Mouse (Mus musculus): ENCODE data around the gene Gm4131.
A peak's percentile ranks its signal among the peaks of the same experiment; 100 is the strongest.
"Not testable (repeated sequence)": the region's sequence is repeated elsewhere in the genome, so short reads cannot be mapped to it uniquely, and the experiment has no call there.

Gm4131 gene

DNA sequence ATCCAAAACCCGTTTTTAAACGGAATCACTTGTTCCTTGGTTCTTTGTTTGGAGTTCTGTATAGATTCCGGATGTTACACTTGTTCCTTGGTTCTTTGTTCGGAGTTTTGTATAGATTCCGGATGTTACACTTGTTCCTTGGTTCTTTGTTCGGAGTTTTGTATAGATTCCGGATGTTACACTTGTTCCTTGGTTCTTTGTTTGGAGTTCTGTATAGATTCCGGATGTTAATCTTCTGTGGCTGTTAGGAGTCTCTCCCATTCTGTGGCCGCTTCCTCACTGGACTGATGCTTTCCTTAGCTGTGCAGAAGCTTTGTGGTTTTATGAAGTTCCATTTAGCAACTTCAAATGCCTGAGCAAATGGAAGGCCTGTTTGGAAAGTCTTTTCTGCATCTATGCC, at the start of gene Gm4131:
Gm4131 (minus strand) TSS at position 101 of the 400 bp plus-strand sequence.
- DNase-seq, result not testable (repeated sequence)

DNA sequence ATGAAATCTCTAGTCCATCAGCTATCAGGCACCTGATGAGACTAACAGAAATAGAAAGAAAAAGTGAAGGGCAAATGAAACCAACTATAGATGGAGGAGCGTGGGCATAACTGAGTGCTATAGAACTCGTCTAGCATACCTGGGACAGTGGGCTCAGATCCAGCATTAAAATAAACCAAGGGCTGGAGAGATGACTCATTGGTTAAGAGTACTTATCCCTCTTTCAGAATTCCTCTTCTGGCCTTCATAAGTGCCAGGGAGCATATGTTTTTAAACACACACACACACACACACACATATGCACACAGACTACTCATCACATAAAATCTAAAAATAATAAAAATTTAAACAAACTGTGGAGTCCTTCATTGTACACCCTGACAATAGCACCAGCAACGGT, 43.2 kb upstream of the Gm4131 start:
- no peak for DNase-seq

DNA sequence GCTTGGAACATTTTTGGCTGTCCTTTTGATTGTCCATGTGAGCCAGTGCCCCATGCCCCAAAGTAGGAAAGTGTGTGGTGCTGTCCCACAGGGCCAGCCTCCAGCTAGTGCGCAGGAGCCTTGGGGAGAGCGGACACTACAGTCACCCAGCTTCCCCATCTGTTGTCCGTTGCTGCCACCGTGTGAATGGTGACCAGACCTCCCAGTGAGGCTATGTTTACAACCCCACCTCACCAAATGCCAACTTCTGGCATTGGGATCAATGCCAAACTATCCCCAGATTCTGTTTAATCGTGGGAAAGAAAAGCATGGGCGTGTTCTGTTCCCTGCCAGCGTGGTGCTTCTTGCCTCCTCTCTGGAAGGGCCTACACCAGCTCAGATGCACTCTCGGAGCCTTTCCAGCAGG, 41.1 kb upstream of the Gm4131 start:
- DNase-seq, result peak; percentile 37

DNA sequence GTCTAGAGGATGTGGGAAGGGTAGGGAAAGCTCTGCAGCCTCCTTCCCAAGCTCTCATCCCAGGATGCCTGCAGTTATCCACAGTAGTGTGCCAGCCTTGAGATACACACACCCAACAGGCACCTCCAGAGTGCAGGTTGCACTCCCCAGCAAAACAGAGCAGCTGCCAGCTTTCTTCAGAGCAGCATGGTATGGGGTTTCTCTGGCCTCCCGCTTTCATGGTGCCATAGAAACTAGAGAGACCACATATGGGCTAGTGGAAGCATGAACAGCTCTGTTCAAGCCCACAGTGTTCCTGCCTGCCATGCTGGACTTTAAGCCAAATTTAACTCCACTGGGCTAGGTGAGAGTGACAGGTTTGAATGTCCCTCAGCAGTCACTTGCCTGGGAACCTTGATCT, 36.1 kb upstream of the Gm4131 start:
- no peak for DNase-seq

DNA sequence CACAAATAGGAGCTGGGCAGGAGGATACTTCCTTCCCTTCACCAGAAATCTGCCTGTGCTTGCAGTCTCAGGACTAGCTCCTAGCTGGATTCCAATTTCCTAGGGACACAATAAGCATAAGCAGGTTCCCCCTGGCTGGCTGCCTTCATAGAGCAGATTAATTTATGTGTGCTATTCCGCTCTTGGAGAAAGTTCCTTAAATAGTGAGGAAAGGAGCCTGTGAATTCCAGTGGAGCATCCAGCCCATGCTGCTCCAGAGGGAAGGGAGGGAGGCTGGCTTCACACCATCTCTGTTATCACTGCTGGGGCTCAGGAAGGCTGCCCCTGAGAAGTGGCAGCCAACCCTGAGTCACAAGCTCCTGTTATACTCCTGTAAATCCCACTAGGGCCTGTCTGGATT, 35.5 kb upstream of the Gm4131 start:
- peak; percentile 31 for DNase-seq

DNA sequence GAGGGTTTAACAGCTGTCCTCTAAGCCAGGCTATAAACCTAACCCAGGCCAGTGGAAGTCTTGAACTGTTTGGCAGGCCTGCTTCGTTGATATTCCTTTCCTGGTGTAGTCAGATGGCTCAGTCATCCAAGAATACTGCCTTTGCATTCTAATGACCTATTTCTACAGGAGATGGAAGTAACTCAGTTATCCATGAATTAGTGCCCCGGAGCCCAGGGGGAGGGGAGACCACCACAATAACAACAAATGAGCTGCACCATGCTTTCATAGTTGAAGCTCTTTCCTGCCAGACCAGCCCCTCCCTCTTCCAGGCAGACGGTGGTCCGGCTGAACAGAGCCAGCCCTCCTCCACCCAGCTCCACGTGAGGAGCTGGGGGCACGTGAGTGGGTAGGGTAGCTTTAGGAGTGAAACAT, 33.4 kb upstream of the Gm4131 start:
- no peak for DNase-seq

DNA sequence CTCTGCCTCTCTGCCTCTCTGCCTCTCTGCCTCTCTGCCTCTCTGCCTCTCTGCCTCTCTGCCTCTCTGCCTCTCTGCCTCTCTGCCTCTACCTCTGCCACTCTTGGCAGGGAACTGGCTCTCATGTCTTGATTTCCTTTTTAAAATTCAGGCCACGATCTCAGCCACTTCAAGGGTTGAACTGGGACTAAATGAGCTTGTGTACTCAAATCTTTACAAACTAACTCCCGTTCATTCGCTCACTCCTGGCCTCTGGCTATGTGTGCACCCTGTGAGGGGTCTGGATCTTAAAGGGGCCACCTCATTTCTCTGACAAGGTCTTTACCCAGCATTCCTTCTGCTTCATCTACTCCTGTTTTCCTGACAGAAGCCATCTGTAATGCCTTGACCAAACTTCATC, 18.6 kb upstream of the Gm4131 start:
- DNase-seq, result no peak

DNA sequence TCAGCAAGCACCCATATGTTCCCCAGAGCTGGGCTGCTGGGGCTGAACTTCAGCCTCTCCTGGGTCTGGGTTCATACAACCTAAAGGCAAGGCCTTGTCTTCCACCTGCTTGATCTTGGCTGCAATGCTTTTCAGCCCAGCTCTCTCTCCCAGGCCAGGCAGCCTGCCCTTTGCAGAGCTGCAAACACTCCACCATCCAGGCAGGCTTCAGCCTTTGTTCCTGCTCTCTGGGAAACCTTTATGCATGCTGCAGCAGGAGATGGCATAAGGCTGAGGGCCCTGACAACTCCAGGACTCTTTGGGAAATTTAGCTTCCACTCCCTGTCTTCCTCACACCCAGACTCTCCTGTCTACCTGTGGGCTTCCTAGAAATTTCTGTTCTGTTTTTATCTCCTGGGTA, 17.9 kb upstream of the Gm4131 start:
- DNase-seq, result no peak

DNA sequence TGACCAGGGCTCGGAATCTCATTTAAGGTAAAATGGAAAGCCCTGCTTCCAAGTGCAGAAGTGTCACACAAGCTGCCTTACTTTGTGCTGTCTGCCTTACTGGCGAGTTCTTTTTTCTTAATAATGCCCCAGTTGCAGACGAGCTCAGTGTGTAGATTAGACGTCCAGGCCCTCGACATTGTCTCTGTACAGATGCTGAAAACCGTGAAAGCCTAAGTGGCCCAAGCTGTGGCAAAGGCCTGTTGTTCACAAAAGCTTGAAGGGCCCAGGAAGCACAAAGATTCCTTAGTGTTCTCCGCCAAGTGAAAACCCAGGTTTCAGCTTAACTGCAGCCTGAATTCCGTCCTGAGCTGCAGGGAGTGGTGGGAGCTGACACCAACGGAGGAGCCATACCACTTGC, 15.0 kb upstream of the Gm4131 start:
- DNase-seq, result no peak

DNA sequence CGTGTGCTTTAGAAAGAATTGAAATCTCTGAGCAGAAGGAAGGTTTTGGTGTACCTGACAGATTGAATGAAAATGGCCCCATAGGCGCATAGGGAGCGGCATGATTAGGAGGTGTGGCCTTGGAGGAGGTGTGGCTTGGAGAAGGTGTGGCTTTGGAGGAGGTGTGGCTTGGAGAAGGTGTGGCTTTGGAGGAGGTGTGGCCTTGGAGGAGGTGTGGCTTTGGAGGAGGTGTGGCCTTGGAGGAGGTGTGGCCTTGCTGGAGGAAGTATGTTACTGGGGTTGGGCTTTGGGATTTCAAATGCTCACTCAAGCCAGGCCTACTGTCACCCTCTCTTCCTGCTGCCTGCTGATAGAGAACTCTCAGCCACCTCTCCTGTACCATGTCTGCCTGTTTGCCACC, 14.2 kb upstream of the Gm4131 start:
- DNase-seq, result no peak

DNA sequence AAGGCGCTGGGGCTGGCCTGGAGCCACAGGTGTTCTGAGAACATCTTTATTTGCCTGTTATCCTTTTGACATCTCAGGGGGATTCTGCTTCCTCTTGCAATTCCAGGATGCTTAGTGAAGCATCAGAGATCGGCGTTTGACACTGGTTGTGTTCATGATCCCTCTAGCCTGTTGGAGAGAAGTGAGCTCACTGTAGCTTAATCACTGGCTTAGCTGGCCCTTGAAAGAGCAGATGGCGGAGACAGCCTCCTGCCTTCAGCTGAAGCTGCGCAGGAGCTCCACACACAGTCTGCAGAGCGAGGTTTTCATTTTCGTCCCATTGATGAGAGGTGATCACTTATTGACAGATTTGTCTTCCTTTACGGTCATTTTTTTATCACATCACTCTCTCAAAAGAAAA, 9.1 kb upstream of the Gm4131 start:
- no peak for DNase-seq

DNA sequence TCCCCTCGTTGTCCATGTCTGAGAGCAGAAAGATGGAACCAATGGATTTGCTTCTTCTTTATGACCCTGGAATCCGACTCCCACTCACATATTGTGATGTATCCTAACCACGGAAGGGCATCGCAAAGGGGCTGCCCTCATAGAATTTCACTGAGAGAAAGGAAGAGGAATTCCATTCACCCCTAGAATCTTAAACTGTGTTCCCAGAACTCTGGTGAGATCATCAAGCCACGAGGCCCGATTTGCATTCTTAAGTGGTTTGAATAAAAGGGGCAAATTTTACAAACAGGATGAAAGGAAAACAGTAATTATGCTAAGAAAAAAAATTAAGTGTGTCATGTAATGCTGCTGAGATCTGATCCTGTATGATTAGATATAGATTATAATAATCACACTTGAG, 8.2 kb upstream of the Gm4131 start:
- no peak for DNase-seq

DNA sequence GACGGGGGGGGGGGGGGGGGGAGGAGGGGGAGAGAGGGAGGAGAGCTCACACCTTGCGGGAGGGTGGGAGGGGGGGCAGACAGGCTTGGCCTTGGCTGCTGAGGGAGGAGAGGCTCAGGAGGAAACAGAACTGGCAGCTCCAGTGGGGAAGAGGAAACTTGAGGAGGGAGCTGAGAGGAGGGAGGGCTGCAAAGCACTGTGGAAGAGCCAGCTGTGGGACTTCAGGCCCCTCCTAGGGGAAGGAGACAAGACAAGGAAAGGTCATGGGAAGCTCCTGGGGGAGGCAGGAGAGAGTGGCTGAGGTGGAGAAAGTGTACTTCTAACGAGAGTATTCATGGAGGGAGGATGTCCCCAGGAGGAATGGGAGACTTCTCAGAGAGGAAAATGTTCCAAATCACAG, 6.7 kb upstream of the Gm4131 start:
- DNase-seq, result no peak

DNA sequence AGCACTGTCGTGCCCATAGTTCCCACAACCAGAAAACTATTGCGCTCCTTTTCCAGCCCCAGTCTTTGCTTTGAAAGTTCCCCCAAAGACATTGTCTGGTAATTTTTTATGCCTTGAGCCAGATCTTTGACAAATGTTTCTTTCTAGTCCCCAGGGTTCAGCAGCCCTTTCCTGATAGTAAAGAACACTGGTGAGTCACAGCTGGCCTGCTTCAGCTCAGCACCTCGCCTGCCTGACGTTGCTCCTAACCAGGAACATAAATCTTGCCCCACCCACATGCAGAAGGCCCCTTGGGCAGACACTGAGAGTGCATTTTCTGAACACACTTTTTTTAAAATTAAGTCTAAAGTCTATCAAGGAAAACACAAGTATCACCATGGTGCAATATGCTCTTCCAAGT, 3.6 kb upstream of the Gm4131 start:
- DNase-seq, result no peak

DNA sequence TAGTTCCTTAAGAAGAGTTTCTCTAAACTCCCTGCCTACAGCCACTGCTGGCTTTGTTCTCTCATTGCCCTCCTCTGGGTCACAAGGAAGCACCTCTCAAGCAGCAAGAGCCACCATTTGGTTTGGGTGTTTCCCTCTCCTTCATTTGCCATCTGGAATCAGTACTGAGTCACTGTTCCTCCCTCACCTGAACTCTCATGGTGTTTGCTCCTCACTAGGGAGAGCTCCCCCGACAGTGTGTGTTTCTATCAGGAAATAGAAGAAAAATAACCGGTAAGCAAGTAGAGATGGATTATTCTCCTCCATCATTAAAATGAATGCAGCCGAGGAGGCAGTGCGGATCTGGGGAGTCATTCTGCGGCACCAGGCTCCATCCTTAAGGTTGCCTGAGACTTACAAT, 2.7 kb upstream of the Gm4131 start:
- no peak for DNase-seq

DNA sequence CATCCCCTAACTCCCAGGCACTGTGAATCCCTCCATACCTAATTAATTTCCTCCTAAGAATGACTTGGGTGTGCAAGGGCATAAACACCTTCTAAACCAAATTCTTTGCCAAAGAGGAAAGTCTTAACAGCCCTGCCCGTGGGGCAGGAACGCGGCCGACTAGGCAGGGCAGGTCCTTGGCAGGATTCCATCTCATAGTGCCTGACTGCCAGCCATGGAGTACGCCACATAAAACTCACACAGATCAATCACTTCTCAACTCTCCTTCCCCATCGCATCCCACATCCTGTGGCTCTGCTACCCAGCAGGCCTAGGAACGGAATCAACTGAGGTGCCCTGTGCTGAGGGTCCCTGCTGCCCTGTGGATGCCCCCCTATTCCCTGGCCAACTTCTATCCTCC, 3.0 kb downstream of the Gm4131 start:
- DNase-seq, result no peak

DNA sequence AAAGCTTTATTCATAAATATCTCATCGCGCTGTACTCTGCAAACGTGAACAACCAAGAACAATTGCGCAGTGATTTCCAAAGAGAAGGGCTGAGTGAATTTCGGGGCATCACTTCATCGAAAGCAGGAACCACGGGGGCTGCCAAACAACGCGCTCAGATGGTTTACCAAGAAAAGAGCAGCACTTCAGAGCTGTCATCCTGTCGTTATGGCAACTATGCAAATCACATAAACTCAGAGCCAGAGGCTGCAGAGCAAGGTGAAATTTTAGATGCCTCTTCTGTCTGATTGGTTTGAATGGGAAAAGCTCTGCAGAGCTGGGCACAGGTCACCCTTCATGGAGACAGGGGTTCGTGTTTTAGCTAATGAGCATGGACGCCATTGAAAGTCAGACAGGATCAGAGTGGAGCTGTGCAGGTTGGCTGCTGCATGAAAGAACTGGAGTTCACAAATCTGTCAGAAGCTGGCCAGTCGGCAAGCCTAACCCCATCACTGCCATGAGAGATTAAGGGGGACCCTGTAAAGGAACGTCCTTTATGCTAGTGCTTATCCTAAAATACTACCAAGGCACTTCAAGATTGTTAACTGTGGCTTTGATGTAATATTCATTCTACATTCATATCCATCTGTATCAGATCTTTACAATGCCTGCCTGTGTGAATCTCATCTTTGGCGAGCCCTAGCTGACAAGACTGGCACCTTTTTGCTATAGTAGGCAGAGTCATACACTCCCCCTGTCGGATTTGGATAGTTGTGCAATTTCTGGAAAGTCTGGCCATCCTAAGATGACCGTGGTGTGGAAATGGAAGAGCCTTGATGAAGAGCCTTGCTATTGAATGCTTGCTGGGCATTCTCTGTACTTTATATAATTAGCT, 4.6 kb downstream of the Gm4131 start:
- DNase-seq, result peak; percentile 52

DNA sequence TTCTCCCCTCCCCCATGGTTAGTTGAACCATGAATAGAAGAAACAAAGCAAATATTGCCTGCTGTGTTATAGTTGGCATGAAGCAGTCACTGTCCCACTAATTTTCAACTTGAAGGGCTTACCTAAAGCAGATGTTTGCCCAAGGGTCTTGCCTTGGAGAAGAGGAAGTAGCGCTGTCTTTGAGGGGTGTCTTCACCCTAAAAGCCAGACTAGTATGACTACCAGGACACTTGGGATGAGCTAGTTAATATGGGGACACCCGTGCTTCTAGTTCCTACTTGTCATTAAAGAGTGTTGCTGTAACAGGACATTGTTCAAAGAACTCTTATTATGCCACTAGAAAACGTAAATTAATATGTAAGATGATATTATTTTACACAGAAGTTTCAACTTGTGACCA, 9.6 kb downstream of the Gm4131 start:
- no peak for DNase-seq

DNA sequence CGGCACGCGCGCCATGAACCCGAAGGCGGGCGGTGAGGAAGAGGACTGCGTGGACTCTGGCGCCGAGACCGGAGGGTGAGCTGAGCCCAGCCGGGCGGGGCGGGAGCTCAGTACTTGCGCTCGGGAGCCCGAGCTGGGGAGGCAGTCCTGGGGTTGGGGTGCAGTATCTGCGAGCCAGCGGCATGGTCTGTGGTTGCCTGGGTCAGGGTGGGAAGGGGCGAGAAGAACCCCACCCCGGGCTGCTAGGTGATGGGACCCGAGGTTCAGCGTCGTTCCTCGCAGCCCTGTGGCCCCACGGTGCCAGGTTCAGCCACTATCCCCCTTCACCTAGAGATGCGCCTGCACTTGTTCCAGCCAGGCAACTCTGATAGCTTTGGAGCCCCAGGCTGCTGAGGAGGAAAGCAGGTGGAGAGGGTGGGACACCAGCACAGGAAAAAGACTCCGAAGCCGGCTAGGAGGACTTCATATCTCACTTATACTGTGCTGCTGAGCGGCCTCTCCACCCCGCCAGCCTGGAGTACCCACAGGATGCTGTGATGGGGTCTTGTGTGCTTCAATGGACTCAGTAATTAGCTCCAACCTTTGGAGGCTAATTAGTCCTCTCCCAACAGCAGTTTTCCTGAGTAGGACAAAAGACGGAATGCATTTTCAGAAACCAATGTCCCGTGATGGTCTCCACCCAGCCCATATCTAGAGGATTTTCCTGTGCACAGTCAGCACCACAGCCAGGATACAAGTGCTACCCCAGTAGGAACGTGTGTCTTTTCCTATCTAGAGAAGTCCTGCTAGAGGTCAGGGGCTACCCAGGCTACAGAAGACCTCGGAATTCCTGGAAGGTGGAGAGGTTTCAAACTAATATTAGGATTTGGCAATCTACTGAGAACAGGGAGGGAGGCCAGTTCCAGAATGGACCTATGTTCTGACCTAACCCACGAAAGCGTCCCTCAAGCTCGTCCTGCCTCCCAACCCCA, 10.6 kb downstream of the Gm4131 start:
- peak; percentile 23 for DNase-seq

DNA sequence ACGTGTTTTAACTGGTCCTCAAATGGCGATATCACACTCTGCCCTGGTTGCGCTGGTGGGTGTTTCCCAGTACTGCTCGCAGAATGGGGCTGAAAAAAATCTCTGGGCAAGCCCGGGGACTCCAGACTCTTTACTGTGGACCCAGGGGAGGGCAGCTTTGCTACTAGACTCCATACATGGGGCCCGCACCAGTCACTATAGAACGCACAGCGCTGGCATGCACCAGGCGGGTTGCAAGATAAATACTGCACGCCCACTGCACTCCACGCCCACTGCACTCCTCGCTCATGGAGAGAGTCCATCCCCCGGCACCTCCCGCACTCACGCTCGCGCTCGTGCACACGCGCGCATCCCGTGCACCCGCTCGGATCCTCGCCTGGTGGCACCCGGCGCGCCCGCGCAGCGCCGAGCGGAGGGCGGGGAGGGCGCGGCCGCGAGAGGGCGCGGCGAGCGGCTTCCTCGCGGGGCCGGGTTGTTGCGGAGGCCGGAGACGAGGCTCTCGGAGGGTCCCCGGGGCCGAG, 11.4 kb downstream of the Gm4131 start, which contains the start of gene Fam124a:
Fam124a (plus strand) TSS at position 429 of the 521 bp plus-strand sequence.
- peak; percentile 82 for DNase-seq

DNA sequence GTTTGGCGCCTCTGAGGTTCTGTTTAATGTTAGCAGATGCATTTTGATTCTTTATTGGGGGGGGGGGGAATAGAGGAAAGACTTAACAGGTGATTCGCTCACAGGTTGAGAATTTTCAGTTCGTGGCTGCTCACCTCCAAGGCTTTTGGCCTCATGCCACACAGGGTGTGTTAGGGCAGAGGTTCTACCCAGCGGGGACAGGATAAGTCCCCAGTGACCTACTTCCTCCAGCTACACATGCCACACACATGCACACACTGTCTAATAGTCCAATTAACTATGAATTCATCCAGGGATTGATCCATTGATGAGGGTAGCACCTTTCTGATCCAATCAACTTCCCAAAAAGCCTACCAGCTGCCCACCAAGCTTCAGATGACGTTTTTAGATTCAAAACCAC, 12.9 kb downstream of the Gm4131 start:
- DNase-seq, result no peak

DNA sequence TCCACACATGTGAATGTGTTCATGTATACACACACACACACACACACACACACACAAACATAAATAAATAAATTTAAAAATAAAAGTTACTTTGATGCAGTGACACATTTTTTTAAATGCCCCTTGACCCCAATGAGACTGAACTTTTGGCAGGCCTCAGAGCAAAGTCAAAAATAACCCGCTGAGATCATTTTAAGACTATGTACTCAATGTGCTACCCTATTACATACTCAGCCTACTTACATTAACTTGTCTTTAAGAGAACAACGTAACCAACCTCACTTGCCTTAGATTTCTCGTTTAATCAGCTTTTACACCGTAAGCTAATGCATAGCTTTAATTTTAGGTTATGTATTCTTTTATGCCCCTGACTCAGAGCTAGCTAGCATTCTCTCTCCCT, 13.9 kb downstream of the Gm4131 start:
- no peak for DNase-seq

DNA sequence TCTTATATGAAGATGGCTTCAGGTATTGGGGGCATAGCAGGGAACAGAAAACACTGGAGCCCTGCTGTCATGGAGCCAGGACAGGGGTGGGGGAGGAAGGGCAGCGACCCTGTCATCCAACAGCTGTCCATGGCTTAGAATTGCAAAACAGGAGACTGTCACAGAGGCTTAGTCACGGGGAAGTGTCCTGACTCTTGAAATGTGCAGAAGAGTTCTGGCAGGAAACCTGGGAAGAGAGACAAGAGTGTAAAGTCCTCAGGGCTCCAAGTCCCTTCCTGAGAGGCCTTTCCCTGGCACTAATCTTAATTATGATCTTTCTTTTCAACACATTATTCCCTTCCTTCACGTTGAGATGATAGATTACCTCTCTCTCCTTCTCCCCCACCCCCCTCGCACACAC, 16.6 kb downstream of the Gm4131 start:
- no peak for DNase-seq

DNA sequence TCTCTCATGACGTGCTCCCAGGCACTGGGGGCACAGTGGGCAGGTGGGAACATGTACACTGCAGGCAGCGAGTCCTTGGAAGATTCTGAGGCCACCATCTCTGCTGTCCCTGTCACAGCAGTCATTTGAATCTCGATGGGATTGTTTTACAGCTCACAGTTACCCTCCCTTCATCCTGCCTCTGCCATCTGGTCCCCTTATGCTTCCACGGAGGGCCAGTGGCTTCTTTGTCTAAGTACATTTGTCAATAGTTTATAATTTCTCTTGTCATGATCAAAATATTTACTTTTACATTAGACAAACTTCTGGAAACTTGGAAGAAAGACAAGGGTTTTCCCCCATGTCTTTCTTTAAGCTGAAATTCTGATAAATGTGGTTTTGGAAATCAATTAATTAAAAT, 20.0 kb downstream of the Gm4131 start:
- DNase-seq, result no peak
